Mouse (Mus musculus) testis, adult 2 months (tissue): ENCODE results near the gene Dusp7.

Experiments used
- CTCF ChIP-seq: fragments of 200-500 bp; IDR thresholded peaks from 2 replicates; pipeline ENCODE4 v1.5.1; 2012; ENCODE audit warnings: low read depth, mild to moderate bottlenecking, inconsistent platforms, low read length, moderate library complexity; ENCODE audit not compliant: control insufficient read depth, insufficient read depth, insufficient replicate concordance
- POLR2A ChIP-seq: fragments of 200-500 bp; IDR thresholded peaks from 2 replicates; pipeline ENCODE4 v1.6.1; 2012; ENCODE audit warnings: low read depth, mild to moderate bottlenecking, inconsistent platforms, low read length, moderate library complexity; ENCODE audit not compliant: control insufficient read depth

- no peak for TF ChIP-seq CTCF
- TF ChIP-seq POLR2A, result no peak
Observed at GRCm38 (mm10) chr9:106328772-106329511, 39.5 kb upstream of the Dusp7 start.
